Mouse (Mus musculus): ENCODE data around the gene Prpsap2. TPM values are rescaled to one million over a fixed set of nuclear protein-coding genes. Genes with fewer than 3 reads are reported as not detected.

Gene Prpsap2
- total RNA-seq, 2 experiments from 2014 or later: 5.7 to 10.9 TPM

- ATAC-seq (replicated peaks; ENCODE audit: low FRiP score, poor library complexity, severe bottlenecking): no peak
Measured at GRCm38 (mm10) chr11:61719387-61719786, 42.5 kb downstream of the Prpsap2 start.

DNA sequence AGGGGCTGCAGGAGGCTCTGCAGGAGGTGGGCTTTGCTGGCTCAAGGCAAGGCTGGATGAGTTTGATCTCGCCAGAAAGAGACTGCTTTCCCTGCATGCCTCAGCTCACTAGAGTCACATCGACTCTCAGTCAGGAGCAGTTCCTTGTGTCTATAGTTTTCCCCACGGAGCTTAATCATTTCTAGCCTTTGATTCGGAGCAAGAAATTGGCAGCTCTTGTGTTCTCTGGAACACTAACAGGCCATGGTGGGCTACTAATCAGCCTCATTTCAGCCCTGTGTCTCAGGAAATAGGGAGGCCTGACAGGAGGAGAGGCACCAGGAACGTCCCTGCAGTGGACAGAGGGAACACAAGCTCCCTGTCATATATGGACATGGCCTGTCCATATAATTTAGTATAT is 43.9 kb downstream of the Prpsap2 start:
- no peak for ATAC-seq (replicated peaks; ENCODE audit: low FRiP score, poor library complexity, severe bottlenecking)

GRCm38 (mm10) chr11:61715130-61715529 is 46.8 kb downstream of the Prpsap2 start:
- no peak for ATAC-seq (replicated peaks; ENCODE audit: low FRiP score, poor library complexity, severe bottlenecking)

DNA sequence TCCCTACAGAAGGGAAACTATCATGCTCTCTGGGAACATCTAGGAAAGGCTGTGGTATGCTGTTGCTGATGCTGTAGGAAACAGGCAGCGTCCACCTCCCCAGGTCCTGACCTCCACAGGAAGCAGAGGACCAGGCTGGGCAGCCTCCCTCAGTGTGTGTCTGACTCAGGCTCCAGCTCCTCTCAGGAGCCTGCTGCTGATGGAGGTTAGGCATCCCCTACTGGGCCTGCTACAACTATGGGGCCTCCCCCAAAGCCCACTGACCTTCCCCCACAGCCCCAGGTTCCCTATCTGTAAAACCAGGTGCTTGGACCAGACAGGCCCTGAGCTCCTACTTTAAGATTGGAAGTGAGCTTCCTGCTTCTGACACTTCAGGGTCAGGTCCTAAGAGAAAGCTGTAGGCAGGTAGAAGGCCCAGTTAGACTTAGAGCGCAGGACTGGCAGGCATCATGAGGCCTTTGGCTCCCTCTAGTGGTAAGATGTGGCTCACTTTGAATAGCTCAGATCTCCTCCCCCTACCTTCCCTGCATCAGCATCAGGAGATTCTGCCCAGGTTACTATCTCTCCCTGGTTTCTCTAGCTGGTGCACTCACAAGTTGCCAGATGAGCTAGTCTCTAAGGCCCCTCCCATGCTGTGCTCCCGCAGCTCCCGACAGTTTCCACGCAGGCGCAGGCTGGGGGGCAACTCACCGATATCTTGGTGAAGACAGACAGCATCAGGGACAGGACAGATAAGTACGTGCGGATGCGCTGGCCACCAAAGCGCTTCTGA is 47.4 kb downstream of the Prpsap2 start:
- ATAC-seq (replicated peaks; ENCODE audit: low FRiP score, poor library complexity, severe bottlenecking): peak; percentile 76

GRCm38 (mm10) chr11:61713157-61713855 is 48.6 kb downstream of the Prpsap2 start:
- ATAC-seq (replicated peaks; ENCODE audit: low FRiP score, poor library complexity, severe bottlenecking): no peak

DNA sequence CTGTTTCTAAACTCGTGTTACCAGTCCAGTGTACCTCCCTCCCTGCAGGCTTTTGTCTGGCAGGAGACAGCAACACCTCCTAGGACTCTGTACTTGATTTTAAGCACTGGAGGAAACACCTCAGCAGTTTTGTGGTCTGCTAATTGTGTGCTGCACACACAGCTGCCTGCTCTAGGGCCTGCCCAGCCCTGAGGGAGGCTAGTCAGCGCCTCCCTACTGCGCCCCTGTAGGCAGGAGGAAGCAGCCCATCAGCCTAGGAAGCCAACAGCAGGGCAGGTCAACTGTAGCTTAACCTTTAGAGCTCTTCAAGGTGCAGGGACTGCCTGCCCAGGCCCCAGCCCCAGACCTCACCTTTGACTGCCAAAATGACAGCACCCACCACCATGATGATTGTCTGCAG is 53.0 kb downstream of the Prpsap2 start:
- ATAC-seq (replicated peaks; ENCODE audit: low FRiP score, poor library complexity, severe bottlenecking): no peak

DNA sequence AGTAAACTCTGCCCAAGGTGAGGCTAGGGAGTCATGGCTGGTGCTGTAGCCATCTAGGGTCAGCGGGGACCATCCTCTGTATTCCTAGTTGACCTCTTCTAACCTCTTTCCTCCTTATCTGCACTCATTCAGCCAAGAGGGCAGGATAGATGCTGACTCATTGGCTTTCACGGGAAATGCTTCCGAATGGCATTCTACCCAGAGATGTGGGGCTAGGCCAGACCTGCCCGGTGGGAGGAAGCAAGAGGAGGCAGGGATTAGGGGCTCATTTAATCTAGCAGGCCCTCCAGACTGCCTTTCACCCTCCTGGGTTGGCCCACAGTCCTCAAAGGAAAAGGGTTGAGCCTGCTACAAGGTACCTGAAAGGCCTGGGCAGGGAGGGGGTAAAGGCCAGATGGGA is 55.7 kb downstream of the Prpsap2 start:
- no peak for ATAC-seq (replicated peaks; ENCODE audit: low FRiP score, poor library complexity, severe bottlenecking)

DNA sequence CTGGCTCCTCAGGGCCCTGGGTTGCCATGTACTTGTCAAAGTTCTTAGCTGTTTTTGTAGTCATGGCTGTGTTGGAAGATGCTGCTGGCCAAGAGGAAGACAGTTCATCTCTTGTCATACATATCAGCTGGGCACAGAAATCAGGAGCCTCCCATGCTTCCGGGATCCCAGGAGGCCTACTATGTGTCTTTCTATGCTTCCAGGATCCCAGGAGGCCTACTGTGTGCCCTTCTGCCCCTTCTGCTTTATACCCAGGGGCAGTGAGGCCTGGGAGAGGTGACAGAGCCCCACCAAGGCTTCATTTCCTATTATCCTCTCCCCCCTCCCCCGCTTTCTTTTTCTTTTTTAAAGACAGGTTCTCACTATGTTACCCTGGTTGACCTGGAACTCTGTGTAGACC is 56.3 kb downstream of the Prpsap2 start:
- ATAC-seq (replicated peaks; ENCODE audit: low FRiP score, poor library complexity, severe bottlenecking): no peak

DNA sequence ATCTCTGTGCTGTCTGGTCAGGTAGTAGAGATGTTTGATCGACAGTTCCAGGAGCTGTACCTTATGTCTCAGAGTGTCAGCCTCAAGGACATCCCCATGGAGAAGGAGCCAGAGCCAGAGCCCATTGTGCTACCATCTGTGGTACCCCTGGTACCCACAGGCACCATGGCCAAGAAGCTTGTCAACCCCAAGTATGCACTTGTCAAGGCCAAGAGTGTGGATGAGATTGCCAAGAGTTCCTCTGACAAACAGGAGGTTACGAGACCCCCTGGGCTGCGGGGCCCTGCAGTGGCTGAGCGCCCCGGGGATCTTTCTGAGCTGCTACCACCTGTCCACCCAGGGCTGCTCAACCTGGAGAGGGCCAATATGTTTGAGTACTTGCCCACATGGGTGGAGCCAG is 59.4 kb downstream of the Prpsap2 start:
- no peak for ATAC-seq (replicated peaks; ENCODE audit: low FRiP score, poor library complexity, severe bottlenecking)

GRCm38 (mm10) chr11:61701696-61702095 is 60.2 kb downstream of the Prpsap2 start:
- no peak for ATAC-seq (replicated peaks; ENCODE audit: low FRiP score, poor library complexity, severe bottlenecking)

DNA sequence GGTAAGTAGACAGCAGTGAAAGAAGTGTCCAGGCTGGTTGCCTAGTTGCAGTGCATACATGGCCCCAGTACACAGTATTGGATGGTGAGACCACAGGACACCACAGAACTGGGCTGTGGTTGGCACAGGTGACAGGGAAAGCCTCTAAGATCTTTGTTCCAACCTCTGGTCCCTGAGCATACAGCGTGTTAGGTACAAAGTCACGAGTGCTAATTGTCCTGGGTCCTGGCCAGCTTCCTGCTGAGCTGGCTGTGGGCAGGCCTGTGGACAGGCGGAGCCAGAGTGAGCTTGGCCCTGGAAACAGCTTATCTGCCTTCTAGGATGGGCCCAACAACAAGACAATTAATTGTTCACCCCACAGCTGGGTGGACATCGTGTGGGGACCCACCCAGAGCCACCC is 62.0 kb downstream of the Prpsap2 start:
- ATAC-seq (replicated peaks; ENCODE audit: low FRiP score, poor library complexity, severe bottlenecking): no peak

DNA sequence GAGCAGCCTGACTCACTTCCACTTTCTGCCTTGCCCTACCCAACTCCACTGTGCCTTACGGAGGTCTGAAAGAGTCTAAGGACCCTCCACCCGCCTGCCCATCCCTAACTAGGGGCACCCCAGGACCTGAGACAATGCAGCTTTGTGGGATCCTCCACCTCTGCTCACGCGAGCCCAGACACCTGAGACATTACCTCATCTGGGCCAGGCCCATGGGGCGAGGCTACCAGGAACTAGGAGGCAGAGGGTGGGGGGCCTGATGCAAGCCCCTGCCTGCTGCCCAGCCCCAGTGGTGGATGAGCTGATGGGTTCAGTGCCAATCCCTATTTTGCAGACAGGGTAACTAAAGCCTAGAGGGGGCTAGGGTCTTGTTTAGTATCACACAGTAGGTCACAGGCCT is 62.4 kb downstream of the Prpsap2 start:
- no peak for ATAC-seq (replicated peaks; ENCODE audit: low FRiP score, poor library complexity, severe bottlenecking)

DNA sequence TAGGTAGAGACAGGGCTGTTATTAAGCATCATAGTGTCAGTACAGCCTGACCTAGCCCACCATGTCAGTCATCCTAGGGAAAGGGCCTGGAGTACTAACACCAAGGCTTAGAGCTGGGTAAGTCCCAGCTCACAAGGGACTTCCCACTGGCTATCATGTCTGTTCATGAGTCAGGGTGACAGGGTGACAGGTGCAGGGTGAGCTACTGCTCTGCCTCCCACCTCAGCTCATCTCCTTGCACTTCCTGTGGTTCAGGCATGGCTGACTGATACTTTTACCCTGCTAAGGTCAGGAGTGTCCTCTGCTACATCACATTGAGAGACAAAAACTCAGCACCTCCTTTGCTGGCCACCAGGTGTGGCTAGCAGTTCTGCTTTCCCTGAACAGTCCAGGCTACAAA is 63.0 kb downstream of the Prpsap2 start:
- no peak for ATAC-seq (replicated peaks; ENCODE audit: low FRiP score, poor library complexity, severe bottlenecking)

GRCm38 (mm10) chr11:61692996-61693395 is 68.9 kb downstream of the Prpsap2 start:
- no peak for ATAC-seq (replicated peaks; ENCODE audit: low FRiP score, poor library complexity, severe bottlenecking)

DNA sequence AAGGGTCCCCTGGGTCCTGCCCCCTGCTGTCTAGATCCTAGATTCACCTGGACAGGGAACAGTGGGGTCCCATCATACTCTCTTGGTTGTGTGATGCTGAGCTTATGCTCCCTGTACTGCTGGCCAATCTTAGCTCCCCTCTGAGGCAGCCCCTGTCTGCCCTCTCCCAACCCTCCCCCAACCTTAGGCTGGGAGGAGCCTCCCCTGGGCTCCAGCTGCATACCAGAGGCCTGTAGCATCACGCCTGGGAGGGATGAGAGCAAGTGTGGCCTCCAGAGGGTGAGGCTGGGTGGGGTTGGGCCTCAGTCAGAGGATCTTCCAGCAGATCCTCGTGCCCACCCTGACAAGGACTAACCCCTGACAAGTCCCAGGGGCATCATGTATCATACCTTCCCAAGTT is 74.3 kb downstream of the Prpsap2 start:
- ATAC-seq (replicated peaks; ENCODE audit: low FRiP score, poor library complexity, severe bottlenecking): no peak

DNA sequence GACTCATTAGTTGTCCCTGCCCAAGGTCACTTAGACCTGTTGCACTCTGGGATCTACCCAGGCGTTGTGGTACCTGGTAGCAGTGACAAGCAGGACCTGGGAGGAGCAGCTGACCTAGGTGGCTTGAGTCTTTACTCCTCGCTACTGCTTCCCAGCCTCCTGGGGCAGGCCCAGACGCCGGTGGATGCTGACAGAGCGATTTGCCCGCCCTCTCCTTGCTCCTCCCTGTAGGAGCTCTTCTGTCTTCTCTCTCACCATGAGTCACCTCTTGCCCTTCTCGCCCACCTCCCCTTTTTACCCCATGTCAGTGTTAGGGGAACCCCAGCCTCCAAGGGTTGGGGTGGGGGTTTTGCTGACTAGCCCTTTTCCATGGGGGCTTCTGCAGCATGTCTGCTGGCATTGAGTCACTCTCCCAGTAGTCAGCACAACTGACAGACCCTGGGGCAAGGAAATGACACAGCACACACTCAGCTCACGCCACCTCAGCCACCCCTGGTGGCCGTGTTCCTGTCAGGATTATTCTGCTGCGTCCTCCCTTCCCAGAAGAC is 74.9 kb downstream of the Prpsap2 start:
- ATAC-seq (replicated peaks; ENCODE audit: low FRiP score, poor library complexity, severe bottlenecking): no peak

- no peak for ATAC-seq (replicated peaks; ENCODE audit: low FRiP score, poor library complexity, severe bottlenecking)
Measured at GRCm38 (mm10) chr11:61686141-61686540, 75.7 kb downstream of the Prpsap2 start.

DNA sequence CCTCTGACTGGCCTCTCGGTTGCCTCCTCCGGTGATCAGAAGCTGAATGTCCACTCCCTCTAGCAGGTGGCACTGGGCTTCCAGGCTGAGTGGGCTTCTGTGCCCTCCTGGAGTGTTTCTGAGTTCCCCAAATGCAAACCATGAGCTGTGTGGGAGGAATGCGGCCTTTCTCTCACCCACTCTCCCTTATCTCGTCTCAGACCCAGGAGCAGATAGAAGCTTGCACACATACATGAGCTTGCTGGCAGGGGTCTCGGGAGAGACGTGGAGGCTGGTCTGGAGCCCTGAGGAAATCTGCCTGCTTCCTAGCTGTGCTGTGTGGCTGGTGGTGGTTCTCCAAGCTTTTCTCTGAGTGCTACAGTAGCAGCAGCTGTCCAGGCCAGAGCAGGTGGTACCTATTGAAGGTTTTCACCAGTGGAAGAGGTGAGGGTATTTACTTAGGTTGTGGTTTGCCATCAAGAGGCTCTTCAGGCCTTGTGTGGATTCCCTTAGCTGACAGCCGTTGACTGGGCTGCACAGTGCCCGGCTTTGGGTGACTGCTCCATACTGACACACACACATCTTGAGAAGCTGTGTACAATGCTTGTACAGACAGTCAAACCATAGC is 76.7 kb downstream of the Prpsap2 start:
- no peak for ATAC-seq (replicated peaks; ENCODE audit: low FRiP score, poor library complexity, severe bottlenecking)

- ATAC-seq (replicated peaks; ENCODE audit: low FRiP score, poor library complexity, severe bottlenecking): peak; percentile 73
Measured at GRCm38 (mm10) chr11:61683907-61684731, 77.8 kb downstream of the Prpsap2 start, which contains the start of gene Fam83g. Gene Fam83g, plus strand, starts transcription at chr11:61684091.

All from erythroid progenitor cell, adult 5-6 weeks (primary cell).